Mouse (Mus musculus) B cell, adult 67 days (primary cell): ENCODE results near the gene Sin3a. TPM values are rescaled to one million over a fixed set of nuclear protein-coding genes. Genes with fewer than 3 reads are reported as not detected.

Experiments
- total RNA-seq, 2 experiments: library from RNA; stranded (reverse); gene quantifications; 4 replicates each; pipeline ENCODE4 v1.2.4; 2023

Gene Sin3a
- total RNA-seq: 100 to 1,000 TPM; 145 to 149 TPM

DNA sequence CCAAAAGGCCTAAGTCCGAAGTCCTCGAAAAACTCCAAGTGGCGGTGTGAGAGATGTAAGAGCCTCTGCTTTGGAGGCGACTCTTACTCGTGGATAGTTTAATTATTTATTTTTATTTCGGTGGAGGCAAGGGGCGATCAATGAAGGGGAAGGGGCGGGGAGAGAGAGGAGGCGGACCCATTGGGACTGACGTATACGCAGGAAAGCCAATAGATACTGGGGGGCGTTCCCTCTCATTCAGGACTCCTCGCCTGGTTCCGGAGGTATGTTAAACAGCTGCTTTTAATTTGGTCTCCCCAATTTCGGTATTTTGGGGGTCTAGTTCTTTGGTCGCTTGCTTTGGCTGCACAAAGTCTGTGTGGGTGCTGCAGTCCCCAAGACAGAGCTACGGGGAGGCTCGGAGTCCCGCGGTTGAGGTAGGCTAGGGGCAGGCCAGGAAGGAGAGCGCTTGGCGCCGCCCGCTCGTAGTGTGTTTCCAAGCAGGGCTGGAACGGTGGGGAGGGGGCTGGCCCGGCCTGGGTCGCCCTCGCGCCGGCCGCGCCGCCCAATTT is at the start of gene Sin3a:
Gene Sin3a (plus strand): TSS at position 240 of the 551 bp plus-strand sequence.

DNA sequence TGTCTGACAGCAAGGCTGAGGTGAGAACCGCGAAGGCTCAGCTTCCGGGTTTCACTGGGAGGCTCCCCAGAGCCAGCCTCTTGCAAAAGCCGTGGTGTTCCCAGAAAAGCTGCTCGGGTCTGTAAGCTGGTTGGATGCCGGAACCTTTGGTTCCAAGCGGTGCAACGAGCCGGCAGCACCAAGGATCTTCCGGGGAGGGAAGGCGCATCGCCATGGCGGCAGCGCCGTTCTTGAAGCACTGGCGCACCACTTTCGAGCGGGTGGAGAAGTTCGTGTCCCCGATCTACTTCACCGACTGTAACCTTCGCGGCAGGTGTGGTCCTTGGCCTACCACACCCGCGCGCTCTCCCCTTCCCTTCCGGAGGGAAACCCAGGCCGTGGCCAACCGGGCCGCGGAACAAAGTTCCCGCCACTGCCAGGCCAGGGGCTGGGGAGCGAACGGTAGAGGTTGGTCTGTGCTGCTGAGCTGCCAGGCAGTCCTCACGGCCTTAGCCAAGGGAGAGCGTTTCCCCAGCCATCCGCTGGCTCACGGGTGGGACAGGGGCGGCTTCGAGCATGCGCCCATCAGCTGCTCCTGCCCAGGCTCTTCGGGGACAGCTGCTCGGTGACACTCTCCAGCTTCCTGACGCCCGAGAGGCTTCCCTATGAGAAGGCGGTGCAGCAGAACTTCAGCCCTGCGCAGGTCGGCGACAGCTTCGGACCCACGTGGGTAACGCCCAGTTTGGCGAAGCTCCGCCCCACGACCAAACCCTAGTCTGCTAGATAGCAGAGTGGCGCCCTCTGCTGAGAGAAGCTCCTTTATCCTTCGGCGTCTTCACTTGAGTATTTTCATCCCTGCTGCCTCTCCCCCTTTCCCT is 59.0 kb downstream of the Sin3a start, which contains the start of gene Man2c1:
Gene Man2c1 (plus strand): TSS at position 114 of the 857 bp plus-strand sequence.

DNA sequence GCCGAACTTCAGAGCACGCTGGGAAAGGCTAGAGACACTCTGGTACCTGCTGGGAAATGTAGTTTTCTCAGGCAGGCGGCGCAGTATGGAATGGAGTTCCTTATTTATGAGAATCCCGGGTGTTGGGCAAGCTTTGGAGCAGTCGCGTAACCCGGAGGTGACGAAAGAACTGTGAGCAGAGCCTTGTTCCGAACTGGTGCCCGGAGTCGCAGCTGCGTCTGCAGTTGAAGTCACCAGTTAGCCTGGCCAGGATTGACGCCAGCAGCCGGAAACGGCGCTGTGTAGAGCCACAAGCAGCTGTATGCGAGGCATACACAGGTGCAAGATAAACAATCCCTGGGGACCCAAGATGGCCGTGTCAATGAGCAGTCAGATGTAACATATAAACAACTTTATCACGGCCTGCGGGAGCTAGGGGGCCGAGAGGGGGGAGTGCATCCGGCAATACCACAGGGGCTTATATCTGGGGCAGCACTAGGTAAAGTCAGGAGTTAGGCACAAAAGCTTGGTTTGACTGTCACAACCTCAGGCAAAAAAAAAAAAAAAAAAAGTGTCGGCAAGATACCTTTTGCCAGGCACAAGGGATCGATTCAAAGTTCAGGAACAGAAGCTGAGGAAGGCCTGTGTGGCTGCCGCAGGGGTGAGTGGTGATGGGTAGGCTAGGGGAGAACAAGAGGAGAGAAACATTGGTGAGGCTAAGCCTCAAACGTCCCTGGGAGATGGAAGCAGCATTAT is 76.5 kb downstream of the Sin3a start, which contains the start of gene Neil1:
Gene Neil1 (minus strand): TSS at position 162 of the 735 bp plus-strand sequence.

DNA sequence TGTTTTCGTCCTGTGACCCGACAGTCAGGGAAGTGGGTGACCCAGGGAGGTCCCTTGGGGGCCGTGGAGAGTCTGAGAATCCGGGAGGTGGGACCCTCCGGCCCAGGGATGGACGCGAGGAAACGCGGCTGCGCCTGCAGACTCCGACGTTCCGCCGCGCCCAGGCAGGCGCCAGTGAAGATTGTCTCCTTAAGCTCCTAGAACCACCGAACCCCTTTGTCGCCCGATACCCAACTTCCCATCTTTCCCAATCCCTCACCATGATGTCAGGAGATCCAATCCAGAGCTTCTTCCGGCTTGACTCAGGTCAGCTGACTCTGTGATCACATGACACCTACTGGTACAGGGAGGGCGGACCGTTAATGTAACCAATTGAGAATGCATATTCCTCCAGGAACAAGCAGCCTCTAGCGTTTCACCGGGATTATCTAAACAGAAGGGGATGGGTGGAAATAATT is 86.2 kb downstream of the Sin3a start, which contains the start of gene Commd4:
Gene Commd4 (minus strand): TSS at position 319 of the 458 bp plus-strand sequence.

Other genes with a start within 250 kb of the Sin3a start
- gene Odf3l1, start 207.4 kb upstream of the Sin3a start, total RNA-seq: not detected
- not detected for gene Cspg4, start 207.0 kb upstream of the Sin3a start, total RNA-seq
- 10 to 100 TPM; 12.8 to 14.1 TPM for gene Snx33, start 143.7 kb upstream of the Sin3a start, total RNA-seq
- gene Imp3, start 134.6 kb upstream of the Sin3a start, total RNA-seq: 10 to 100 TPM; 73.8 to 76.2 TPM
- 10 to 100 TPM in 1 of 2 experiments, 1 to 10 TPM in 1; 9.5 to 12.5 TPM for gene Snupn, start 121.2 kb upstream of the Sin3a start, total RNA-seq
- 10 to 100 TPM; 15.1 to 16.6 TPM for gene Ptpn9, start 77.1 kb upstream of the Sin3a start, total RNA-seq
- gene Man2c1, start 58.6 kb downstream of the Sin3a start, total RNA-seq: 100 to 1,000 TPM; 112 to 135 TPM
- 10 to 100 TPM; 45.6 to 58.4 TPM for gene Neil1, start 76.3 kb downstream of the Sin3a start, total RNA-seq
- 100 to 1,000 TPM; 120 to 122 TPM for gene Commd4, start 86.3 kb downstream of the Sin3a start, total RNA-seq
- gene Trcg1, start 164.5 kb downstream of the Sin3a start, total RNA-seq: not detected
- gene 1700017B05Rik, start 190.6 kb downstream of the Sin3a start, total RNA-seq: 100 to 1,000 TPM; 158 to 164 TPM